Mouse (Mus musculus) c-Kit-negative CD71-positive TER-119-positive erythroid progenitor cells, embryonic 14.5 days (primary cell): Measurements from ENCODE around the gene Iqcd.

Experiments
- DNase-seq: peaks from one replicate; pipeline ENCODE4 v3.0.0-alpha.2; 2013; ENCODE audit warnings: low read depth, low spot score

Iqcd gene

GRCm38 (mm10) chr5:120628624-120629023, 39.8 kb downstream of the Iqcd start:
- DNase-seq, result no peak

- DNase-seq, result no peak
Measured at GRCm38 (mm10) chr5:120631128-120631527, 42.3 kb downstream of the Iqcd start.

- no peak for DNase-seq
Measured at GRCm38 (mm10) chr5:120631892-120632291, 43.1 kb downstream of the Iqcd start.

DNA sequence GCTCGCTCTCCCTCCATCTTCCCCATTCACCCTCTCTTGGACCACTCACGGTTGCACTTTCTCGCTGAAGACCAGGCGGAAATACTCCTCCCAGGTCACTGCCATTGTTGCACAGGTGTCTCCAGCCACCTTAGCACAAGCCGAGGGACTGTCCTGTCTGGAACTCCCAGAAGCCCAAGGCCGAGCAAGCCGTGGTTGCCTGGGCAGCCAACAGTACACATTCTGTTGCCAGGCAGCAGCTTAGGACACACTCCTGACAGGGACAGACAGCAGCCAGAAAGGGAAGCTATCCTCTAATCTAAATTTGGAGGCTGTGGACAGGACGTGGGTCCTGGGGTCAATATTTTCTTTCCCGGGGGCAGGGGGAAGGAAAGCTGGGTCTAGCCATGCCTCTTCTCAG, 45.3 kb downstream of the Iqcd start, which contains the start of gene Cfap73:
TSS of gene Cfap73 (minus strand) at position 105 of the 400 bp plus-strand sequence.
- DNase-seq, result no peak

DNA sequence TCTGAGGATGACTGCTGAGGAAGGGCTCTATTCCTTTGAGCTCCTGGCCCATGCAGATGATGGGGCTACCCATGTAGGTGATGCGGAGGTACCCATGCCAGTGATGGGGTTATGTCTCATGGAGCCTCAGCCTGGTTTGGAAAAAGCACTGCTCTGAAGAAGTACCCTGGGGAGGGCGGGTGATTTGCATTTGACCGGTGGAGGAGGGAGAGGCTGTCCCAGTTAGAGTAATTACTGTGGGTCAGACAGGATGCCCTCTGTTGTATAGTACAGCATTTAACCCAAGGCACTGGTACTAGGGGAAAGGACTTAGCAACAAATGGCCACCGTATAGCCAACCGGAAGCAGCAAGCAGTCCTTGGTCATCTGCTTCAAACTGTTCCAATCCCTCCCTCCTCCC, 46.0 kb downstream of the Iqcd start:
- no peak for DNase-seq

DNA sequence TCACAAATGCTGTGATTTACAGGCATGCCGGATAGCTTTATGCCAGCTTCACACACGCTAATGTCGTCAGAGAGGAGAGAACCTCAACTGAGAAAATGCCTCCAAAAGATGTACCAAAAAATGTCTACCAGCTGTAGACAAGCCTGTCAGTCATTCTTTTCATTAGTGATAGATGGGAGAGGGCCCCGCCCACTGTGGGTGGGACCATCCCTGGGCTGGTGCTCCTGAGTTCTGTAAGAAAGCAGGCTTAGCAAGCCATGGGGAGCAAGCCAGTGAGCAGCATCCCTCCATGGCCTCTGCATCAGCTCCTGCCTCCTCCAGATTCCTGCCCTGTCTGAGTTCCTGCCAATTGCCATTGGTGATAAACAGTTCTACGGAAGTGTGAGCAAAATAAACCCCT, 46.8 kb downstream of the Iqcd start:
- DNase-seq, result no peak

- DNase-seq, result no peak
Measured at GRCm38 (mm10) chr5:120640094-120640493, 51.3 kb downstream of the Iqcd start.

GRCm38 (mm10) chr5:120643365-120644085, 54.7 kb downstream of the Iqcd start:
- DNase-seq, result no peak

DNA sequence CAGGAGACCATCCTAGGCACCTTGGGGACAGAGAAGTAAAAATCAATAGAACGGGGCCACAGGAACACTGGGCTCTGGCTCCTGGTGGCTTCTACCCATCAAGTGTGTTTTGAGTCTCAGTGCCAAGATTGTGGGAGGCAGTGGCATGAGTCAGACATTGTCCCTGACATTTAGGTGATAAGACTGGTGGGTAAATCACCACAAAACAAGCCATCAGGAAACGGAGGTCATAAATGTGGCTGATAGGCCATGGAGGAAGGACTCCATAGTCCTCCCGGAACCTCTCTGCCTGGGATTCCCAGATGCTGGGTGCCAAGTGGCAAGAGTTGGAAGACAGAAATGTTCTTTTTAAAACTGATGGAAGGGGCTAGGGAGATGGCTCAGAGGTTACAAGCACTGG, 55.4 kb downstream of the Iqcd start:
- DNase-seq, result no peak

GRCm38 (mm10) chr5:120645851-120646250, 57.0 kb downstream of the Iqcd start:
- DNase-seq, result no peak

- no peak for DNase-seq
Measured at GRCm38 (mm10) chr5:120647361-120647760, 58.5 kb downstream of the Iqcd start.

DNA sequence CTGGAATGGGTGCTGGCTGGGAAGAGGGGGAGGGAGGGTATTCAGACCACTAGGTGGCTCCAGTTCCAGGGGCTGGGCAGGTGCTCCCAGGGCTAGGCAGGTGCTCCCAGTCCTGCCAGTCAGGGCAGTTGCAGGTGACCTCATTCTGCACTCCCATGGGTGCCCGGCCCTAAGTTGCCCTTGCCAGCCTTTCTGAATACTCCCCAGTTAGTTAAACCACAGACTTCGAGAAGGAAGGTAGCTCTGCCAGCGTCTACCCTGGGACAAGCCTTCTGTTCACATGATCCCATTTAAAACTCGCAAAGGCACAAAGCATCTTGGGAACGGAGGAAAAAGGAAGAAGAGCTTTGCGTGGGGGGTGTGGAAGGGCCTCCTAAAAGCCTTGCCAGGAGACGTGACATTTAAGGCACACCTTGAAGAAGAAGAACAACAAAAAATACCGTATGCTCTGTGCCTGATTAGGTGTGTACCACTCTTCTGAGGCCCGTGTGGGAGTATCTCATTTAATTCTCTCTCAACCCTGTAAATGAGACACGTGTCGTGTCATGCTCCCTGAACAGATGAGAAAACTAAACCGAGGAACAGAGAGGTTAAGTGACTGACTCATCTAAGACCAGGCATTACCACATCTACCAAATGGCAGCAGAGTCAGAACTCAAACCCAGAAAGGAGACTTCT, 59.1 kb downstream of the Iqcd start:
- DNase-seq, result no peak

DNA sequence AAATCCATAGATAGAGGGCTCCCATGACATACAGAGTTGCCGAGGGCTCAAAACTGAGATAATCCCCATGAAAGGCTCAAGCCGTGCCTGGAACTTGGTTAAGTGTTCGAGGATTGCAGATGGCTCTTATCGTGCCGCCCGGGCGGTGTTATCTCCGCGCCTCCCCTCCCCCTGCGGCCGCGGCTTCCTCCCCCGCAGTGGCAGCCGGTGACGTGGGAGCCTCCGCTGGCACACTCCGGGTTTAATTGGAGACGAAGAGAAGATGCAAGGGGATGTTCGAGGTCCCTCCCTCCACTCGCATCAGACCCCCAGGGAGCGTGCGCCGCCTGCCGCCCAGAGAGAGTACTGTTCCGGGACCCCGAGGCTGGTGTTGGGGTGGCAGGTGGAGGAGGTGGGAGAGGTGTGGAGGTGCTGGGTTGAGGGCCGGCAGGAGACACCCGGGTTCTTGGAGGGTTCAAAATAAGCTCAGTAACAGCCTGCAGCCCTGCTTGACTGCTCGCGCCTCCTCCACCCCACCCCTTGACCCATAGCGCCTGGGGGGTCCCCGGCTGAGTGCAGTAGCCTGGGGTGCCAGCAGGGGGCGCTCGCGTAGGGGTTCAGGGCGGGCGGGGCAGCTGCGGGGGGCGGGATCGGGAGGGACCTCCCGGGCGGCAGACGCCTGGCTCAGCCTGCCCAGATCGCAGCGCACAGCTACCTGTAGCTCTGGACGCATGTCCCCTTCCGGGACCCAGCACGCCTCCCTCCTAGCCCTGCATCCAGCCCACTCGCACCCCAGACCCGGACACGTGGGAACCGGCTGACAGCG, 60.0 kb downstream of the Iqcd start, which contains the start of gene Rasal1:
TSS of gene Rasal1 (plus strand) at position 244 of the 805 bp plus-strand sequence.
- no peak for DNase-seq

DNA sequence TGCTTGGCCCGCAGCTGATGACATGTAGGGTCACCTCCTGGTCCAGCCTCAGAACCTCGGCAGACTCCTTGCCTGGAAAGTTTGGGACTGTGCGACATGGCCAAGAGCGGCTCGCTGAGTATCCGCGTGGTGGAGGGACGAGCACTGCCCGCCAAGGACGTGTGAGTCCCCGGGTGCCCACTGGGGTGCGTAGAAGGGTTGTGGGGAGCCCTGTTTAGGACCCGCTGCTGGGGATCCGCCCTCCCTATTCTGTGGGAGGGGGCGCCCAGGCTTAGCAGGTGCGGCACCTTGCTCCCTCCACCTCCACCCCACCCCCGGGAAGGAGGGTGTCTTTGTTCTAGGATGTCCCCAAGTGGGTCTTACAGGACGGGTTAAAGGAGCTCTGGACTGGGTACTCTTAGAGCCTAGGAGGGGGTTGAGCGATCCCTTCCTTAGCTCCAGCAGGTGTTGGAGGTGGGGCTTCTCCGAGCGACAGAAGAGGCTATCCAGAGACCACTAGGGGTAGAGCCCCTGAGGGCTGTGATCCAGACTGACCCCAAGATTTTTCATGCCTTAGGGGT, 60.6 kb downstream of the Iqcd start:
- DNase-seq, result no peak

DNA sequence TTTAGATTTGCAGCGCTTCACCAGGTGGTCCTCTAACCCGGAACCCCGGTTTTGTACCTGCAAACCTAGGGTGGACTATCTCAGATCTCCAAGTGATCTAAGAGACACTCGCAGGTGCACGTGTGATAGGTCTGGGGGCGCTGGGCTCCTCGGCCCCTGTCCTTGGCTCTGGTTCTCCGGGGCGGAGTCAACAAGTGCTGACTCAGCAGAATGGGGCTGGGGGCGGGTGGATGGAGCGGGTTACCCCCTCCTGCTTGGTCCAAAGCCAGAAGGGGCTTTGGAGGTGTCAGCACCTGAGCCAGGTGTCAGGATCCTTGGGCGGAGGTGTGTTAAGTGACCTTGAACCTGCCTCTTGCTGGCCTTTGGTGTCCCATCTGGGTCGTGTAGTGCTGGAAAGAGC, 61.1 kb downstream of the Iqcd start:
- DNase-seq, result no peak

DNA sequence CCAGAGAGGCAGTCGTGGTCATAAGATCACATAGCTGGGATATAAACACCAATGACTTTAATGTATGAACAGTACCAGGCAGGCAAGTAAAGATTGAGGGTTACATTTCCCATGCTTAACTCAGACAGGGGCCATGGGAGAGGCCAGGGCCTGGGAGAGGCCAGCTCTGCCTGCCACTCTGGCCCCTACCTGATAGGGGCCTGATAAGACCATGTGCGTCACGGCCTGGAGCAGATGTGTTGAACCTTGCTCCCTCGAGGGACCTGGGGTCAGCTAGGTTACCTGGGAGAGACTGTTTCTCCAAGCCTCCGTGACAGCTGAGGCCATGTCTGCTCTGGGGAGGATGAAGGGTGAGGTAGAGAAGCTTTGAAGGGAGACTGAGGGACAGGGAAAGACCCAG, 62.4 kb downstream of the Iqcd start:
- DNase-seq, result no peak

GRCm38 (mm10) chr5:120652915-120653701, 64.3 kb downstream of the Iqcd start:
- DNase-seq, result no peak

DNA sequence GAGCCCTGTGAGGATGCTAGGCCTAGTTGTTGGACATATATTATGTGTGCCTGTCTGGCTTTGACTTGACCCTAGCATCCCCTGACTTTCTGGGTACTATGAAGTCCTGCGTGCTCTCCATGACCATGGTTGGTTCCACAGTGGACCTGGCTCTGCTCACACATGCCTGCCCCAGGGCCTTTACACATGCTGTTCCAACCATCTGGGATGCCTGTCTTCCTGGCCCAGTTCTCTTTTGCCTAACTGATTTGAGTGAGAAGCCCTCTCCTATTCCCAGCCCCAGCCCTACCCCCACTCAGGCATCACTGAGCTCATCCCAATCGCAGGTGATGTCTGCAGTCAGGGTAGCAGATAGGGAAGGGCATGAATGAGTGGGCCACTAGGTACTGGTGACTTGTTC, 65.1 kb downstream of the Iqcd start:
- no peak for DNase-seq

DNA sequence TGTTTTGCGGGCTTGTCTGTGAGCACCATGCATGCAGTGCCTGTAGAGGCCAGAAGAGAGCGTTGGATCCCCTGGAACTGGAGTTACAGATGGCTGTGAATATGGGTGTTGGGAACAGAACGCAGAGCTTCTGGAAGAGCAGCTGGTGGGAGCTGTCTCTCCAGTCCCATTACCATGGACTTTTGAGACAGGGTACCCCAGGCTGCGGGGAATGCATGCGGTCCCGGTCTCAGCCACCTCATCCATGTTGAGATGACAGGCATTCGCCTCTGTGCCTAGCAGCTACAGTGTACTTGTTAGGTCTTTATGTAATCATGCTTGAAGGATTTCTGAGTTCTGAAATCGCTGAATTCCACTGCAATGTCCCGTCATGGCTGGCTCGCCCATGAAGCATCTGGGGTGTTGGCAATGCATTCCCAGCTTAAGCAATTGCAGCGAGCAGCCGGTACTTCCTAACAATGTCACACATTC, 67.5 kb downstream of the Iqcd start:
- DNase-seq, result no peak
